Mouse (Mus musculus) kidney, postnatal 36 days (tissue): ENCODE data around the gene Mfsd11.
"Not testable (repeated sequence)": the region's sequence is repeated elsewhere in the genome, so short reads cannot be mapped to it uniquely, and the experiment has no call there.

Source experiments
- DNase-seq, 2 experiments: peaks; one replicate each; pipeline ENCODE4 v3.0.0; 2021 to 2022; ENCODE audit warnings: mixed read lengths in 2 of 2

Gene Mfsd11

GRCm38 (mm10) chr11:116821057-116821940 is 30.9 kb upstream of the Mfsd11 start:
- DNase-seq, result no peak

DNA sequence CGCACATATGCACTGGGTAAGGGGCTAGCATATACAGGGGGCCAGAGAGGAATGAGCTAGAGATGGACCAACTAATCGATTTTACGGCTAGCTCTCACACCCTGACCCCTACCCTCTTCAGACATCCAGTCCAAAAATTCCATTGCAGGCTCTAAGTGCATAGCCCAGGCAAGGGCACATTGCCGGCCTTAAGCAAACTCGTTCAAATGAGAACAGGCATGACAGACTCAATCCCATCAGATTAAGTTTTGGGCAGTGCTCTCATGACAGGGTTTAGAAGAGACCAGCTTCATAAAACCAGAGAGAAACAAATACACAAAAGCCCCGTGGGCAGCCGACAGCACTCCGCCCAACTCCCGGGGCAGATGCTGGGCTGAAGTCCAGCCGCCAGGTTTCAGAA is 30.0 kb upstream of the Mfsd11 start:
- no peak for DNase-seq

DNA sequence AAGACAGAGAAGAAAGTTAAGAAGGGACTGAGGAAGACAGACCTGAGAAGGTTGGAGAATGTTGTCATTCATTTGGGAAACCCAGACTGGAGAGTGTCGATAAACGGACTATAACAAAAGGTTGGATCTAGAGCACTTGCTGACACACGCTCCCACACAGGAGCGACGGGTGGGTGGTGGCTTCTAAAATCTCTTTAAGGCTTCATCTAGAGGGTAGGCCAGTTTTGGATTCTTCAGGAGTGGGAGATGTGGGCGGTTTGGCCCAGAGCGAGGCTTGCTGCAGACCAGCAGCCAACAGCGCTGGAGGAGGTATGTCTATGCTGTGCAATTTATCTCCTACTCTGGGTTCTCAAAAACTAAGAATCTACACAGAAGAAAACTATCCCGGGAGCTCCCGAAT is 29.6 kb upstream of the Mfsd11 start:
- DNase-seq, result no peak

GRCm38 (mm10) chr11:116823255-116823654 is 29.0 kb upstream of the Mfsd11 start:
- DNase-seq, result no peak

- DNase-seq, result not testable (repeated sequence)
Measured at GRCm38 (mm10) chr11:116823885-116824284, 28.4 kb upstream of the Mfsd11 start.

DNA sequence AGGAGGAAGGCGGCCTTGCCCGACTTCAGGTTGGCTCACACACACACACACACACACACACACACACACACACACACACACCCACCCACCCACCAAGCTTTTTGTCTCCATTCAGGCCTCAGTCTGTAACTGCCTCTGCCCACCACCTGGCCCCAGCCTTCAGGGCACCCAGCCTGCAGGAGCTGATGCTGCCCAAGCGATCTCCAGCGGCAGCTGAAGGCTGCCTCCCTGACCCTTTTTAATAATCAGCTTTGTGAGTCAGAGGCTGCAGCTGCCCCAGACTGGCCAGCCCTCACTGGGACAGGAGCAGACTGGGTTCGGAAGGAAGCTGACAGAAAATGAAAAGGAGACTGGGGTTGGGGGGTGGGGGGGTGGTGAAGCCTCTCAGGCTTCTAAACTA is 27.0 kb upstream of the Mfsd11 start:
- DNase-seq, result no peak

GRCm38 (mm10) chr11:116826550-116827504 is 25.4 kb upstream of the Mfsd11 start:
- DNase-seq, result no peak

- peak; percentile 72 to 90 for DNase-seq
Measured at GRCm38 (mm10) chr11:116827534-116828165, 24.6 kb upstream of the Mfsd11 start, which contains the start of gene Mxra7. TSS of gene Mxra7 (minus strand) at chr11:116828046.

GRCm38 (mm10) chr11:116832172-116832685 is 20.0 kb upstream of the Mfsd11 start:
- DNase-seq, result no peak

DNA sequence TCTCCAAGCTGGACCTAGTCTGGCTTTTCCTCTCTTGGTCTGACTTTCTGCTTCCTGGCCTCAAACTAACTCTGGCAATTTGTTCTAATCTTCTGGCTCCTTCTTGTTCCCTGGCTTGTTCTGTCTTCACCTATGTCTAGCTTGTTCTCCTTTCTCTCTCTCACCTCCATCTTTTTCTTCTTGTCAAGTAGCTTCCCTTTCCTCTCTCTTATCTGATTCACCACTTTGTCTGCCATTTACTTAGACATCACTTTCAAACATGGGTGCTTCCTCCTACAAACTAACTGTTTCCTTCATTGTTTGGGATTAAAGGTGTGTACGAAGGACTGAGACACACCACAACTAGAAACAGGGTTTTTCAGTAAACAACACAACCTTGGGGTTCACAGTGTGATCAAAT is 17.3 kb upstream of the Mfsd11 start:
- no peak for DNase-seq

DNA sequence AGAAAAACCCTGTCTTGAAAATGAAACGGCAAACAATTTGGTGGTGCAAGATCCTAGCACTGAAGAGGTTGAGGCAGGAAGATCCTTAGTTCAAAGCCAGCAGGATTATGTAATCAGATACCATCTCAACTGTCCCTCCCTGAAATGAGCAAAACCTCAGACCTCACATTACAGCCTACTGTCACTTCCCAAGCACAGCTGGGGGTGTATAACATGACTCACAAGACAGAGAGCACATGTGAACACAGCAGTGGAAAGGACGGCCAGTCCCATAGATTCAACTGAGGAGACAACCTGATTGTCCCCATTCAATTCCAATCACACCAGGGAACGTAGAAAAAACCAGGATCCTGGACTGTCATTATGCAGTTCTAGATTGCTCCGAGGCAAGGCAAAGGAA is 16.0 kb upstream of the Mfsd11 start:
- no peak for DNase-seq

- no peak for DNase-seq
Measured at GRCm38 (mm10) chr11:116837441-116837840, 14.8 kb upstream of the Mfsd11 start.

GRCm38 (mm10) chr11:116838936-116839335 is 13.3 kb upstream of the Mfsd11 start:
- peak in 1 of 2 experiments; percentile 26 for DNase-seq

GRCm38 (mm10) chr11:116839601-116840000 is 12.6 kb upstream of the Mfsd11 start:
- DNase-seq, result no peak

GRCm38 (mm10) chr11:116840748-116841147 is 11.5 kb upstream of the Mfsd11 start:
- no peak for DNase-seq

DNA sequence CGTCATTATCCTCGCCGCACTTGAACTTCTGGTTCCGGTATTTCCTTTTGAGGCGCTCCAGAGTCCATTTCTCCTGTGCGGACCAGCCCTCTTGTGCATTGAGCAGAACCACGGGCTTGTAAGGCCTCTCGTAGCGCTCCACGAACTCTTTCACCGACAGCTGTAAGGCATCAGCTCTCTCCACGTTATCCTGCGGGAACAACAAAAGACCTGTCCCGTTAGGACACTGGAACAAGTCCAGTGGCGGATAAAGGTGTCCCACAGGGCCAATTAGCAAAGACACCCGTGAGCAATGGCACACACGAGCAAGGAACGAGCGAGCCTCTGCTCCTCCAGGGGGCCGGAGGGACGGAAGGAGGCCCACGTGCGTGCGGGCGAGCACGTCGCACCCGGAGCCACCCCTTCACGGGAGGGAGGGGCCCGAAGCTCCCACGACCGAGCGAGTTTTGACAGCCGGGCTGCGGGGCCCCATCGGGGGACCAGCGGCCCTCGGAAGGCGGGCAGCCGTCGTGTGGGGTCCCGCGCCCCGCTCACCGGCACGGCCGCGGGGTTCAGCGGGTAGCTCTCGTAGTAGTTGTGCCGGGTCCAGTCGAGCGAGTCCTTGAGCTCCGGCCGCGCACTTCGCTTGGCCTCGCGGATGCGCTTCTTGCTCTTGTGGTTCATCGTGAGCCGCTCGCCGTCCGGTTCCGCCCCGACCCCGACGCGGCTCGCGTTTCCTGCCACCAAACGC is 9.5 kb upstream of the Mfsd11 start:
- DNase-seq, result peak; percentile 61 to 77

DNA sequence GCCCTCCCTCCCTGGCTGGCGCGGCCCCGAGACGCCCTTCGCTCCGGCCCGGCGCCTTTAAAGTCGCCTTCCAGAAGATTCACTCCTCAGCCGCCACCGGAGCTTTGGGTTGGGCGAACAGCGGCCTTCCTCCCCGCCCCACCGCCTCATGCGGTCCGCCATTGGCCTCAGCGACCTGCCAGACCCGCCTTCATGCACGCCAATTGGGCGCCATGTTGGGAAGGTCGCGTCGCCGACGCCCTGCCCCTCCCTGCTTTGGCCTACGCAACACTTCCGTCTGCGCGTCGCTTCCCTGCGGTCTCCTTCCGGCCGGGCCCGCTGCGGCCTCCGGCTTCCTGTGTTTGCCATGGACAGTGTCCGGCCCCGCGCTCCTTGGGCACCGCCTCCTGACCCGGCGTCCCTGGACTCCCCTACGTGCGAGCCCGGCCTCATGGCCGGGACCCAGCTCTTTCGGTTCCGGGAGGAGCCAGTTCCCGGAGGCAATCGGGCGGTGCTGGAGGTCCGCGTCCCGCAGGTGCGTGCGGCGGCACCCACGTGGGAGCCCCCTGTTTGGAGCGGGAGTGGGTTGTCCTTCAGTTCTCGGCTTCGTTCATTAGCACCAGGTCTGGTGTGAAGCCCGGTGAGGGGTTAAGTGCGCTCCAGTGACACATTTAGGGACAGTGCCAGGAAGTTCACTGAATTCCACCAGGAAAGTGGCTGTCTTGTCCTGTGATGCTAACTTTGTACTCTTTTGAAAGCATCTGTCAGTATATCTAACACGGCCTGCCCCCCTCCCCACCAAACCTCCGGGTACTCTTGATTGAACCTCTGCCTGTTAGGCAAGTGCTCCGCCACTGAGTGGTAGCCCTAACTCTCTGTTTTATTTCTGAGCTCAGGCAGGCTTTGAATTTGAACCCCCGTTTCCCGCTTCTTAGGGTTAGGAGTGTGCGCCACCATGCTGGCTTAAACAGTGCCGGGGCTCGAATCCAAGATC is 8.7 kb upstream of the Mfsd11 start, which contains the start of the genes Mettl23 and Jmjd6:
Gene Mettl23 (plus strand): TSS at position 18 of the 973 bp plus-strand sequence.
Gene Jmjd6 (minus strand): TSS at position 189 of the 973 bp plus-strand sequence.
- DNase-seq, result peak; percentile 97 to 98

DNA sequence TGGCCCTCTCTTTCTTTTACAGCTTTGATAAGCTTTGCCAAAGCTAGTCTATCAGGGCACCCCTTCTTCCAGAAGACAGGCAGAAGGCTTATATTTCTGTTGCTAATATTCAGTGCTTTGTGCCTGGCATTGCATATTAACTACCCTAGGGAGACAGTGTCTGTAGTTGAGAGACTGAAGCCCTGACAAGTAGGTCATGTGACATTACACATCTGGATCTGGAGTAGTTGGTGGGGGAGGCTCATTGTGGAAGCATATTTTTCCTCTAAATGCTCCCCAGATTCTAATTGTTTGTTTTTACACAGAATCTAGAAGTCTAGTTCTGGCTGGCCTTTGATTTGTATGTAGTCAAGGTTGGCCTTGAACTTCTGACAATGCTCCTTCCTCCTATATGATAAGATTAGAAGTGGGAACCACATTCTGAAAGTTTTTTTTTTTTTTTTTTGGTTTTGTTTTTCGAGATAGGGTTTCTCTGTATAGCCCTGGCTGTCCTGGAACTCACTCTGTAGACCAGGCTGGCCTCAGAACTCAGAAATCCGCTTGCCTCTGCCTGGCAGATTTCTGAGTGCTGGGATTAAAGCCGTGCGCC is 5.6 kb upstream of the Mfsd11 start:
- no peak for DNase-seq

- no peak for DNase-seq
Measured at GRCm38 (mm10) chr11:116847187-116848085, 4.8 kb upstream of the Mfsd11 start.
